Mouse (Mus musculus) kidney, adult 8-10 months (tissue): ENCODE data around the gene Nell2.
"Not testable (repeated sequence)": the region's sequence is repeated elsewhere in the genome, so short reads cannot be mapped to it uniquely, and the experiment has no call there.

Source experiments
- DNase-seq, 2 experiments: peaks; one replicate each; pipeline ENCODE4 v3.0.0; 2022

Gene Nell2

DNA sequence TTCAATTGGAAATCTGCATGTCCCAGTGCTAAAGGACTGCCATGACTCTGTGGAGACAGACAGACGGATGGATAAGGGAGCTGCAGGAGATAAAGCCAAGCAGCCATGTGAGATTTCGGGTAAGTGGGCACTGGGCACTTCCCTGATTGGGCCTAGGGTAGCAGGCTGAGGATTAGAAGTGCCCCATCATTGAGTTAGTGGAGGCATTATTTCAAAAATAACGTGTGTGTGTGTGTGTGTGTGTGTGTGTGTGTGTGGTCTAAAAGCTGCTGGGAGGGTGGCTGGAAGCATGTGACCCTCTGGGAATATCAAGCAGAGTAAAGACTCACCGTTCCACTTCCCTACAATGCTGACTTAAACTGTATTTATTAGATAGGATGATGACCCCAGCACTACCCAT, 195.1 kb downstream of the Nell2 start:
- no peak for DNase-seq

DNA sequence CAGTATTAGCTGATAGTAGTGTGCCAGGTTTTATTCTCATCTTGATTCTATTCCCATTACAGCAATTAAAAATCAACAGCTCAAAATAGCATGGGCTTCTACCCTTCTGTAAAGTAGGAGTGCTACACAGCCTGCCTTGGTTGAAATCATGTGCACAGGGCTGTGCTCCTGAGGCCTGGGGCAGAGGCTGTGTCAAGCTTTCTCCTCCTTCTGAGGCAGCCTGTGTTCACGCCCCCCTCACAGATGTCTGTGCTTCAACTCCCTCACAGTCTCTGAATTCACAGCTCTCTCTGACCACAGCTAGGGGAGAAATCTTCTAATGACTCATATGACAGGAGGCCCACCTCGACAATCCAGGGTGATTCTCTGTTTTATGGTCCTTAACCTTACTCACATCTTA, 197.4 kb downstream of the Nell2 start:
- DNase-seq: no peak

DNA sequence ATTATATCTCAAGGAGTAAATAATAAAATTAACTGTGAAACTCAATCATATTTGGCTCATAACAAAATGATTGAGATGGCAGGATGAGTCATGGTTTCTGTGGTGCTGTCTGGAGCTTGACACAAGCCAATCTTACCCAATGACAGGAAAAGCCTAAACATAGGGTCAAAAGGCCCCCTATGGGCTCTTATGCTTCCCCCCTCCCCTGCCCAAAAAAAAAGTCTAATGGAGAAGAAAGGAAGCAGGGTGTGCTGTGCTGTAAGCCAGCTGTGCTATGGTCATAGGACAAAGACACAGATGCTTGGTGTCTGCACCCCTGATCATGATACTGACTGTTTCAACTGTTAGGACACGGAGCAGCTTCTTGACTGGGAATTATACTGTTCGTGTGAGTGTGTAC, 205.6 kb downstream of the Nell2 start:
- no peak for DNase-seq

DNA sequence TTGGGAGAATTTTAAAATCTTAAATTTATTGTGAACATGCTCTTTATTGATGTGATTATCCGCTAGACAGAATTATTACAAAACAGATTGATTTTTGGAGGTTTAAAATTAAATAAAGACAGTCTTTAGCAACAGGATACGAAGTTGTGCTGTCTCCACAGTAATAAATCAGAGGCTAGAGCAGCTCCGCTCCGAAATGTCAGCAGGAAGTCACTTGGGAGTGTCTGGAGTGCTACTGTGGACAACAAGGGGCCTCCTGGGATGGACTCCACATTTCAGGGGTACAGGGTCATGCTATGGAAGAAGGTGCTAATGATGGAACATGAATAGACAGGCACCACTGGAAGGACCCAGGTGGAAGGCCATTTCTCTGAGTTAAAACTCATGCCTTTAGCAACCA, 211.7 kb downstream of the Nell2 start:
- no peak for DNase-seq

DNA sequence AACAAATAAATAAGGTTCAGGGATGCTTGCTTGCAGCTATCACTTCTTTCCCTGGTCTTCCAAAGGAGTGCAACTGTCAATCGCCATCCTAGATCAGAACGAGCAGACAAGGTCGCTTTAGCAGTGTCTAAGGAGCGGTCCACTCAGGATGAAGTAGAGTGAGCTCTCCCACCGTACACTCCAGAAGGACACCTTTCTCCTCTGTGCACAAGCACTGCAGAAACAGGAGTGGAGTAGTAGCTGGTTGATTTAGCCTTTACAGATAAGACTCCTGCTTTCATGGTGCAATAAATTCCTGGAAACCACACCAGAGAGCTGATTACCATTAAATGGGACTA, 213.6 kb downstream of the Nell2 start:
- DNase-seq: no peak

DNA sequence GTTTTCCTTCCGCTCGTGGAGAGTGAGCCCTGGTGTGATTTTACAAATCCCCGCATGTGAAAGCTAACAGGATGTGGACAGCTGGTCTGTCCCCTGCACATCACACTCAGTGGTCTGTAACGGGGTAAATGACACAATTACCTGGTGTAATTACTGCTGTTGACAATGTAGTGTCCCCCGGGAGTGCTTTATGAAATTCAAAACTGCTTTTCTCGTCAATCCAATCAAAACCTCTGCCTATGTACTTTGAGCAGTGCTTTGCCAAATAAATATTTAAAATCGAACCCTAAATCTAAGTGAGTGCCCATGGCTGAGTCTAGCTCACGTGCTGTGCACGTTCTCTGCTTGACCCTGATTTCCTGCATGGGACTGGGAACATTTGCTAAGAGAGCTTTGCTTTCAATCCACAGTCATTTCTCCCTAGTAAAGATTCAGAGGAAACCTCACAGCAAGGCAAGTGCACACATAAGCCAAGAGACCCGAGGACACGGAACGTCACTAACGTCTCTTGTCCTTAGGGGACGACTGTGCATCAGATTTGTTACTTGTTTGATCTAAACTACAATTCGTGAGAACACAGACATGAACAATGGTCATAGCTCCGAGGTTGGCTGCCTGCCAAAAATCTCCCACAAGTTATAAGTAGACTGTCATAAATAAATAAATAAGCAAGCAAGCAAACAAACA, 214.1 kb downstream of the Nell2 start:
- no peak for DNase-seq

DNA sequence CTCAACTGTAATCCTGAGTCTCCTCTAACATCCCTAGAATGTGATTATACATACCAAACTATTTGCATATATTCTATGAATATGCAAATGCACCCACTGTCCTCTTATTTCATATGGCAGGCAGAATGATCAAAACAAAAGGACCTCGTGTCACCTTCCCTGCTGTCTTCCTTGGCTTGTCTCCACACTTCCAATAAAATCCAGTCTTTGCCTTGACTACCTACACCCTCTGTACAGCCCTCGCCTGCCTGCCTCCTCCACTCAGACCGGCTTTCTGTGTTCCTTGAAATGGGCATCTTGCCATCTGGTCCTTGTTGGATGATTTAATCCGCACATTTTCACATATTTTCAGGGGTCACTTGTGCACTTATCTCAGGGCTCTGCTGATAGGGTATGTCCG, 215.1 kb downstream of the Nell2 start:
- no peak for DNase-seq

DNA sequence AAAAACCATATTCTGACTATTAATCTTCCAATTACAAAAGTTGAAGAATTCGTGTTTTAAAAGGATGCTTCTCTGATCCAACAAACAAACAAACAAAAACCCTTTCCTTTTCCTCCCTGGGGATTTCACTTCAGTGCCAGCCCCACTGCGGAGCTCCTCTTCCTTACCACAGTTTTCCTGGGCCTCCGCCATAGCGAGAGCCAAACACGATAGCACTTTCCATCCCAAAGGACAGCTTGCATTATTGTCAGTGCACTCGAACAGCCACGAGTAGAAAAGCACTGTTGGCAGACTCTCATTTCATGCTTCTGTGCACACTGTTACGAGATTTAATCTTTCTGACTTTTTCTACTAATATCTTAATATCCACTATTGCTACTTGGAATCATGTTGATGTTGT, 224.3 kb downstream of the Nell2 start:
- no peak for DNase-seq

DNA sequence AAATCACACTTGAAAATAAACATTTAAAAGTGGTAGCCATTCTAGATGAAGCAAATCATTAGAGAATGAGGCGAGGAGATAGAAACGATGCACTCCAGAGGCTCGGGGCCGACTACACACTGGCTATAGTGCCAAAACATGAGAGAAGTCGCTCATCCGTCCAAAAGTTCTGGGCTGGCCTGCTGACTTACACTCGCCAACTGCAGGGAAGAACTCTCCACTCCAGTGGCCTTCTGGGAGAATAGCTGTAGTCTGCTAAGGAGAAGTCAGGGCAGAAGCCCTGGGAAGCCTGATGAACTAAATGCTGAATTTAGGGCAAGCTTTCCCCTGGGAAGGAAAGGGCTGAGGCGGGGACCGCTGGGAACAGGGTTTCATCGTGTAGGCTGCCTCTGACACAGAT, 231.8 kb downstream of the Nell2 start:
- DNase-seq: no peak

DNA sequence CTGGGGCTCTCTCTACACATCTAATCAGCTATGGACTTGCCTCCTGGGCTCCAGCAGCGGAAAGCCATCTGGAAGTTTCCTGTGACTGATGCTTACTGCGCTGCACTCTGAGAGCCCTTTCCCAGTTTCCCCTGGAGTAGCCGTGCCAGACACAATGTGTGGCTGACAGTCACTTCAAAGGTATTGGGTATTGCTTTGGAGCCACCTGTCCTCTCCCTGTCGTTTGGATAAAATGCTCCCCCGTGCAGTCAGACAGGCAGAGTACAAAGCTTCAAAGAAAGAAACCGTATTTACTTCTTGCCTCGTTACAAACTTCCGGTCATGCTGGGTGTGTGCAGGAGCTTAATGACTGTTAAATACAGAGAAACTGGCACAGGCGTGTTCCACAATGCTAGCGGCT, 239.3 kb downstream of the Nell2 start:
- DNase-seq: no peak

DNA sequence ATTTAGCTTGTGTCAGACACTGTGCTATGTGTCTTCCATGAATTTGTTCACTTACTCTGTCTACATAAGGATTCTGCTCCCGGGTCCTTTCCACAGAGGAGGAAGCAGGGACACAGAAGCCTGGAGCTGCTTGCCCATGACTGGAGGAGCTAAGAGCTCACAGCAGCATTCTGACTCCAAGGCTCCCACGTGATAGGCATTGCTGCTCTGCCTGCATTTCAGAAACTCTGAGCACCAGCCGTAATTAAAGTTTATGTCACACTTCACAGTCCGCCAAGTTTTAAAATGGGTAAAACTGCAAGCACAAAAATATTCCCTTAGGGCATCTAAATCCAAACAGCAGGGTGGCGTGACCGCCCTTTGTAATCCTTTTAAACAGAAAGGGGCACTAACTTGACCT, 243.2 kb downstream of the Nell2 start:
- DNase-seq: no peak

DNA sequence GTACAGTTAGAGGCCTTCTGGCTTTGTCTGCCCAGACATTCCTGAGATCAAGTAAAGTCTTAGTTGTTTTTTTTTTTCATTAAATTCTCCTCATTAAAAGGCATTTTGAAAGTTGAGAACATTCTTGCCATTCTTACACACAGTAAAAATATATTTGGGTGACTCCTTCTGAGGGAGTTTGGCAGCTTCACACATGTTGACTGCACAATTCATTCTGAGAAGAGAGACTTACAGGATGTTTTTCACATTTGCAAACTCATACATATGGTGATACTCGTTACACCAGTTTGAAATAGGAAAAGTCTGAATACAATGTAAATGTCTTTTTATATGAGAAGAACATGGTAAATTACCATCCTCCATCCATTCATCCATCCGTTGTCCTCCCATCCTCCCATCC, 247.4 kb downstream of the Nell2 start:
- DNase-seq: no peak

DNA sequence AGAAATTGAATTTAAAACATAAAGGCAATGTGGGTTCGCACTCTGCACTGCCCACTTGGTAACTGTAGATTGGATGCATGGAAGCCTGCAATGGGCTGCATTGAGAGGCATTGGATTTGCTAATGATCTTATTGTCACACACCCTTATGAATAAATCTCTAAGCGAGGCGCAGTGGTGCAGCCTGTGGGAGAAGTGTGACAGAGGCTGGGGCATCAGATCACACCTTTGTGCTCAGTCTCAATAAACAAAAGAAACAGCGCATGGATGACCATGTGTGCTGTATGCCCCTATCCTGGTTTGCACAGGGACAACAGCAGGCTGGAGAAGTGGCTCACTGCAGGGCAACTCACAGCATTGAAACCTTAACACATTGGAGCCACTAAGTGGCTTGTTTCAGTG, 250.4 kb downstream of the Nell2 start:
- DNase-seq: no peak

DNA sequence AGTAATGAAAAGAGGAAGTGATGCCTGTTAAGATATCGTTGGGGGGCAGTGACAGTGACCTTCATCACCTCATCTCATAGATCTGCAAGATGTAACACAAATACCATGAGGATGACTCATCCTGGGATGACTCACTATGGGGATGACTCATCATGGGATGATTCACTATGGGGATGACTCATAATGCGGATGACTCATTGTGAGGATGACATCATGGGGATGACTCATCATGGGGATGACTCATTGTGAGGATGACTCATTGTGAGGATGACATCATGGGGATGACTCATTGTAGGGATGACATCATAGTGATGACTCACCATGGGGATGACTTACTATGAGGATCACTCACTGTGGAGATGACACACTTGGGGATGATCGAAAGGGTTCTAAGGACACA, 251.8 kb downstream of the Nell2 start:
- DNase-seq: no peak

DNA sequence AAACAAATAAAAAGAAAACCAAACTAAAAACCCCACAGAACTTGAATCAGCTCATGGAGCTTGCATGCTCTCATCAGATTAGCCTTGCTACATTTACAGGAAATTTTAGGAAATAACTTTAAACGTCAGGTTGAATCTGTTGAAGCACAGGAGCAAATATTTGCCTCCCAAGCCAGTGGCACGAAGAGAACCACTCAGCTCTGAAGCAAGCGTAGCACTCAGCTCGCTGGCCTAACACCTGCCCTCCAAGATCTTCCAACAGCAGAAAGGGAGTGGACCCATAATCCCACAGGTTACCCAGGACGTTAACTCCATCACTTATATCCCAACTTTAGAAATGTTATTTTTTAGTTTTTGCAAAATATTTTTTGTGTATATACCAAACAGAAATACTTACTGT, 252.8 kb downstream of the Nell2 start:
- no peak for DNase-seq

DNA sequence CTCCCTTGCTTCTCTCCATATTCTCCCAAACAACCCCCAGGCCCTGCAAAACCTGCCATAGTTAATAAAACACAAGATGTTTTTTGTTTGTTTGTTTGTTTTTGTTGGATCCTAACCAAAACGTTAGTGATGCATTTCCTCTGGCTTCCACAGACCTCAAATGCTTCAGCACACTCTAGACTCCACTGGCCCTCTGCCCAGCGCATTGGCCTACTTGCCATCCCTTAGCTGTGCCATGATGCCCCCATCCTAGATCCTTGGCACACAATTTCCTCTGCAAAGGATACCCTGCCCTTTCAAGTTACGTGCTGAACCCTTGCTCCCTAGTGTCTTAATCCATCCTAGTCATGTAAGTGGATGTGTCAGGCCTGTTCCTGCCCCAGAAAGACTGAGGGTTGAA, 255.1 kb downstream of the Nell2 start:
- no peak for DNase-seq

DNA sequence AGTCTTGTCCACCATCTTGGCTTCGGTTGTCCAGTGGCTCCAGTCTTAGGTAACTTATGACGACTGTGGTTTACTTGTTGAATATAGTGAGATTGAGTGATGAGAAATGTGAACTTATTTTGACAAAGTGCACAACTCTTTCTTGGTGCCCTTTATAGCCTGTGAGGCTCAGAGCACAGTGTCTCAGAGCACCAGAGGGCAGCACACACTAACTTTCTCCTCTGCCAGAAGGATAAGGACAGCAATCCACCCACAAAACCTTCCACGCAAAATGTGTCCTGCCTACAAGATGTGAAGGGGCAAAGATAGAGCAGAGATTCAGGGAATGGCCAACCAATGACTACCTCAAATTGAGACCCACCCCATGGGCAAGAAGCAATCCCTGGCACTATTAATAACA, 256.2 kb downstream of the Nell2 start:
- no peak for DNase-seq

DNA sequence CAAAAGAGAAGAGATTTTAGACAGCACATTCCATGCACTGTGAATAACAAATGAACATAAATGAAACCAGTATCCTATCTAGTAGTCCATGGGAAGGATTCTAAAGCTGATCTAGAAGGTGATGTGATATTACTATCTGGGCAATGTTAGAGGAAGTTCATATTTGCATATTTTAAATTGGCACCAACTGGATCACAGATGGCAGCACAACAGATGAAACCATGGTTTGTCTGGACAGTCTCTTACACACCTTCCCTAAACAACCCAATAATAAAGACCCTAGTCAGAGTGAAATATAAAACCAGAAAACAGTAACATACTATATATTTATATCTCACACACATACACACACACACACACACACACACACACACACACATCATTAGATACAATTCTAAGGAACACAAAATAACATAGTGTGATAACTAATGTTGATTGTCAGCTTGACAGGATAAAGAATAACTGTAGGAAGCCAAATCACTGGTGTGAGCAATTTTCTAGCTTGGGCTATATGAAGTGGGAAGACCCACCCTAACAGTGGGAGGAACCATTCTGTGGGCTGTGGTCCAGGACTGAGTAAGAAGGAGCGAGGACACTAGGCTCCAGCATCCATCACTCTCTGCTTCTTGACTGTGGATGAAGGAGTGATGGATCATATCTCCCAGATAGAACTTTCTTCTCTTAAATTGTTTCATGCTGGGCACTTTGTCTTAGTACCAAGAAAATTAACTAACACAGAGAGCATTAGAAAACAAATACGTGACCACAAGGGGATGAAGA, 268.5 kb downstream of the Nell2 start:
- DNase-seq: no peak

DNA sequence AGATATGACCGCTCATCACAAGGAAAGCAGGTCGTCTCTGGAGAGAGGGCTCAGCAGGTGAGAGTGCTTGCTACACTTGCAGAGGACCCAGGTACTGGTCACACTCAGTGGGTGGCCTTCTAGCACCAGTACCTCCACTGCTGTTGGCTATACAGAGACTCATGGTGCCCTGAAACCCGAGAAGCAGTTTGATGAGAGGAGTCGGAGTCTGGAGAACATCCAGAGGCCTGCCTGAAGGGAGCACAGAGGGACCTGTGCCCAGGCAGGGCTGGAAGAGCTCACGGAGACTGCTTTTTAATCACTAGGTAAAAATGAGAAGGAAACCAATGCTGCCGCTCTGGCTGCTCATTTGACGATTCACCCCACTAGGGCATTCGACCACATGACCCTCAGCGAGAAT, 271.2 kb downstream of the Nell2 start:
- no peak for DNase-seq

DNA sequence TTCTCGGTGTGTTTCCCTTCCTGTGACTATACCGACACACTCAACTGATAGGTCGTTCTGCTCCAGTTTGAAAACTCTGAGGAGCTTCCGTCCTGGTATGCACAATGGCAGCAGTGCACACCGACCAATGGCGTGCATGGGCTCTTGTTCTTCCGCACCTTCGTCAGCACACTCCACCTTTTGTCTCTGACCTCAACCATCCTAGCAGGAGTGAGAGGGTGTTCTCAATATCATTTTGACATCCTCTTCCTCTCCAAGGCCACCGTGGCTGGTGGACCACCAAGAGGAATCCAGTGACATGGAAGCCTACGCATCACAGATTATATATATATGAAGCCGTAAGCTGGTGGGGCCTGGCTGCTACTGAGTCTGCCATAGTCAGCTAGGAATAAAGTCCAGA, 282.8 kb downstream of the Nell2 start:
- DNase-seq: no peak

DNA sequence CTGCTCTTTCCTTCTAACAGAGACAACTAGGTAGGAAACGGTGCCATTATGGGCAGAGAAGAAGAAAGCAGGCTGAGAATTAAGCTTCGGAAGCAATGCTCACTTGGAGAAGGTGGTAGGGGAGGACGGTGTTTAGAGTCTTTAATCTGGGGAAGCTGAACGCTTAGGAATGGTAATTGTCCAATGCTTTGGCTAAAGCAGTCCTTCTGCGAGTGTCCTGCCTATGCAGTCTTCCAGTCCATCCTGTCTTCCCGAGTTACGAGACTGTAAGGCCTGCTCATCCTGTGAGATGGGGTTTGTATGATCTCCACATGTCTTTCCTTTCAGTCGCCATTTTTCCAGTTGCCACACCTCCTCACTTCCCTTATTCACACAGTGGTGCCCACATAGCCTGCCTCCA, 284.5 kb downstream of the Nell2 start:
- no peak for DNase-seq

DNA sequence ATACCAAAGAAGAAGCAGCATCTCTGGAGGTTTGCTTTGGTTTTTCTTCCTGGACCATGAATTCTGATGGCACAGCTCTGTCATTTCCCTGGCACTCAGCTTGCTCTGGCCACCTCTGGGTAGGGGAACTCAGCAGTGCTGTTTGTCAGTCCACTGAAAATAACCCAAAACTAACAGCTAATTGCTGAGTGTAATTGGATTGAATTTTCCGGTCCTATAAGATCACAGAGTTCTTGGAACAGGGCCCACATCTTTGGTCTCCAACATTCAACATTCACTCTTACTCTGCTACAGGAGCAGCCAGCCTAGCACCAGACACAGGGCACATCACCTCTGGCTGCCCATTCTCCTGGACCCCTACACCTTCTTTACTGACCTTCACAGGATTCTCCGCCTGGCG, 287.2 kb downstream of the Nell2 start:
- no peak for DNase-seq

DNA sequence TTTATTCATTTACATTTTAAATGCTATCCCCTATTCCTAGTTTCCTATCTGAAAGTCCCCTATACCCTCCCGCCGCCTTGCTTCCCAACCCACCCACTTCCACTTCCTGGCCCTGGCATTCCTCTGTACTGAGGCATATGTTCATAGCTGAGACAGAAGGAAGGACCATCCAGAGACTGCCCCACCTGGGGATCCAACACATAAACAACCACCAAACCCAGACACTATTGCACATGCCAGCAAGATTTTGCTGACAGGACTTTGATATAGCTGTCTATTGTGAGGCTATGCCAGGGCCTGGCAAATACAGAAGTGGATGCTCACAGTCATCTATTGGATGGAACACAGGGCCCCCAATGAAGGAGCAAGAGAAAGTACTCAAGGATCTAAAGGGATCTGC, 291.3 kb downstream of the Nell2 start:
- not testable (repeated sequence) for DNase-seq

DNA sequence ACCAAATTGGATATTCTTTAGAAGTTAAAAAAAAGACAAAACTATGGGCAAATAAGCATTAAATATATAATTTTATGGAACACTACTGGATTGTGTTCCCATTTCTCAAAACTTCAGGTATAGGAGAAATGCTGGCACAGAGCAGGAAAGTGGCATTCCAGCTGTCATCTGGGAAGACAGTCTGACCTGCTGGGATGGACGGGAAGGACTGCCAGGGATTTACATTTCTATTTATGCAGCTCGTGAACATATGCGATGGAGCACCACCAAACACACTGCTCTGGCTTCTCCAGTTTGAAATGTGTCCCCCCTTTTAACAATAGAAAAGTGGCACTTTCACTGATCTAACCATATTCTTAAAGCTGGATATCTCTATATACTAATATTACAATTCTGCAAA, 291.9 kb downstream of the Nell2 start:
- DNase-seq: no peak

DNA sequence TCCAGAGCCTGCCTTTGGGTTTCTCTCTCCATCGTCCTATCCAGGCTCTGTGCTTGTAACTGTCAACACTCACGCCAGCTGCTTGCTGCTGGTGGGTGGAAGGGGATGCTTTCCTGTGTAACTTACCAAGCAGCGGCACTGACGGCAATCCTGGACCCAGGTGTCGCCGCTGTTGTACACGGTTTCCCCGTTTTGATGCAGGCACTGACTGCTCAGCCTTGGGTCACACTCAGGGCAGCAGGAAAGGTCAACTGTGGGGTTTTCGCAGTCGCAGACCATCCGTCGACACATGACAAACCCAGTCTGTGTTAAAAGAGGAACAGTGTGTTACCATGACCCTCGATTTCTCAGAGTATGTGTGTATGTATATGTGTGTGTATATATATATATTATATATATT, 297.2 kb downstream of the Nell2 start:
- no peak for DNase-seq
